Mouse (Mus musculus): Measurements from ENCODE around the gene Cdh23. TPM values are rescaled to one million over a fixed set of nuclear protein-coding genes. Genes with fewer than 3 reads are reported as not detected.

Cdh23 gene
- total RNA-seq, 1 experiment, result 2.3 TPM

GRCm38 (mm10) chr10:60467752-60468151 lies 228.5 kb downstream of the Cdh23 start:
- DNase-seq (ENCODE audit: low read depth, low spot score), result no peak
- H3K4me1 ChIP-seq (ENCODE audit: control insufficient read depth in 2 of 2, insufficient read depth in 2 of 2, low read length in 2 of 2, poor library complexity in 1 of 2), result no peaks in the 10 kb centered on the region
- no peak overlapping the region for H3K4me3 ChIP-seq (ENCODE audit: insufficient read depth in 1 of 2, low read depth in 1 of 2, low read length in 2 of 2, poor library complexity in 1 of 2, severe bottlenecking in 1 of 2)
- H3K9ac ChIP-seq (ENCODE audit: insufficient read depth, low read depth, low read length, poor library complexity, severe bottlenecking), result no peak overlapping the region
- H3K36me3 ChIP-seq (ENCODE audit: control insufficient read depth, insufficient read depth, low read length, poor library complexity, severe bottlenecking), result no peaks in the 10 kb centered on the region
- TF ChIP-seq ZC3H11A (IDR thresholded peaks at IDR 0.05; ENCODE audit: borderline replicate concordance, low read depth, low read length) (no peak), HCFC1 (IDR thresholded peaks at IDR 0.05; ENCODE audit: borderline replicate concordance, insufficient read depth, low read length) (no peak), CHD2 (IDR thresholded peaks at IDR 0.05; ENCODE audit: low read depth, low read length) (no peak), MAFK (IDR thresholded peaks at IDR 0.05; ENCODE audit: insufficient read depth, low read depth, low read length) (no peak), ZNF384 (IDR thresholded peaks at IDR 0.05; ENCODE audit: low read depth, low read length) (no peak)
- no peaks in the 10 kb centered on the region for H3K9me3 ChIP-seq (ENCODE audit: control insufficient read depth, insufficient read depth, low read depth, low read length)
- in situ Hi-C loops (cut with MboI; ENCODE audit: low sequenced_read_pairs in 2 of 2, unreplicated experiment in 2 of 2), result no loop called here
- H3K27ac ChIP-seq (ENCODE audit: insufficient read depth, low read depth, low read length, poor library complexity, severe bottlenecking), result no peak overlapping the region

- no peak for DNase-seq (ENCODE audit: low read depth, low spot score)
- no peaks in the 10 kb centered on the region for H3K4me1 ChIP-seq (ENCODE audit: control insufficient read depth in 2 of 2, insufficient read depth in 2 of 2, low read length in 2 of 2, poor library complexity in 1 of 2)
- H3K9me3 ChIP-seq (ENCODE audit: control insufficient read depth, insufficient read depth, low read depth, low read length), result no peaks in the 10 kb centered on the region
- in situ Hi-C loops (cut with MboI; ENCODE audit: low sequenced_read_pairs in 2 of 2, unreplicated experiment in 2 of 2), result no loop called here
- TF ChIP-seq MAFK (IDR thresholded peaks at IDR 0.05; ENCODE audit: insufficient read depth, low read depth, low read length) (no peak), CHD2 (IDR thresholded peaks at IDR 0.05; ENCODE audit: low read depth, low read length) (no peak), ZC3H11A (IDR thresholded peaks at IDR 0.05; ENCODE audit: borderline replicate concordance, low read depth, low read length) (no peak), HCFC1 (IDR thresholded peaks at IDR 0.05; ENCODE audit: borderline replicate concordance, insufficient read depth, low read length) (no peak), ZNF384 (IDR thresholded peaks at IDR 0.05; ENCODE audit: low read depth, low read length) (no peak)
- H3K27ac ChIP-seq (ENCODE audit: insufficient read depth, low read depth, low read length, poor library complexity, severe bottlenecking), result no peak overlapping the region
- no peak overlapping the region for H3K9ac ChIP-seq (ENCODE audit: insufficient read depth, low read depth, low read length, poor library complexity, severe bottlenecking)
- no peaks in the 10 kb centered on the region for H3K36me3 ChIP-seq (ENCODE audit: control insufficient read depth, insufficient read depth, low read length, poor library complexity, severe bottlenecking)
- no peak overlapping the region for H3K4me3 ChIP-seq (ENCODE audit: insufficient read depth in 1 of 2, low read depth in 1 of 2, low read length in 2 of 2, poor library complexity in 1 of 2, severe bottlenecking in 1 of 2)
Measured at GRCm38 (mm10) chr10:60463953-60464647, 232.2 kb downstream of the Cdh23 start.

GRCm38 (mm10) chr10:60456662-60457397 lies 239.5 kb downstream of the Cdh23 start:
- no peak for DNase-seq (ENCODE audit: low read depth, low spot score)
- Histone ChIP-seq H3K9ac (ENCODE audit: insufficient read depth, low read depth, low read length, poor library complexity, severe bottlenecking) (no peak overlapping the region), H3K36me3 (ENCODE audit: control insufficient read depth, insufficient read depth, low read length, poor library complexity, severe bottlenecking) (no peaks in the 10 kb centered on the region), H3K27ac (ENCODE audit: insufficient read depth, low read depth, low read length, poor library complexity, severe bottlenecking) (no peak overlapping the region), H3K4me1 (ENCODE audit: control insufficient read depth in 2 of 2, insufficient read depth in 2 of 2, low read length in 2 of 2, poor library complexity in 1 of 2) (peaks cover 2 to 17% of the 10 kb centered on the region in 2 experiments; a peak in 3 of 4 replicates), H3K4me3 (ENCODE audit: insufficient read depth in 1 of 2, low read depth in 1 of 2, low read length in 2 of 2, poor library complexity in 1 of 2, severe bottlenecking in 1 of 2) (no peak overlapping the region), H3K9me3 (ENCODE audit: control insufficient read depth, insufficient read depth, low read depth, low read length) (no peaks in the 10 kb centered on the region)
- in situ Hi-C loops (cut with MboI; ENCODE audit: low sequenced_read_pairs in 2 of 2, unreplicated experiment in 2 of 2), result no loop called here
- TF ChIP-seq HCFC1 (IDR thresholded peaks at IDR 0.05; ENCODE audit: borderline replicate concordance, insufficient read depth, low read length) (no peak), ZNF384 (IDR thresholded peaks at IDR 0.05; ENCODE audit: low read depth, low read length) (no peak), ZC3H11A (IDR thresholded peaks at IDR 0.05; ENCODE audit: borderline replicate concordance, low read depth, low read length) (no peak), CHD2 (IDR thresholded peaks at IDR 0.05; ENCODE audit: low read depth, low read length) (no peak), MAFK (IDR thresholded peaks at IDR 0.05; ENCODE audit: insufficient read depth, low read depth, low read length) (no peak)

- in situ Hi-C loops (cut with MboI; ENCODE audit: low sequenced_read_pairs in 2 of 2, unreplicated experiment in 2 of 2), result no loop called here
- DNase-seq (ENCODE audit: low read depth, low spot score), result no peak
- TF ChIP-seq HCFC1 (IDR thresholded peaks at IDR 0.05; ENCODE audit: borderline replicate concordance, insufficient read depth, low read length) (no peak), MAFK (IDR thresholded peaks at IDR 0.05; ENCODE audit: insufficient read depth, low read depth, low read length) (no peak), CHD2 (IDR thresholded peaks at IDR 0.05; ENCODE audit: low read depth, low read length) (no peak), ZC3H11A (IDR thresholded peaks at IDR 0.05; ENCODE audit: borderline replicate concordance, low read depth, low read length) (no peak), ZNF384 (IDR thresholded peaks at IDR 0.05; ENCODE audit: low read depth, low read length) (no peak)
Measured at GRCm38 (mm10) chr10:60455193-60455592, 241.1 kb downstream of the Cdh23 start.

More at GRCm38 (mm10) chr10:60455193-60455592, 241.1 kb downstream of the Cdh23 start:
- Histone ChIP-seq H3K36me3 (ENCODE audit: control insufficient read depth, insufficient read depth, low read length, poor library complexity, severe bottlenecking) (no peaks in the 10 kb centered on the region), H3K9me3 (ENCODE audit: control insufficient read depth, insufficient read depth, low read depth, low read length) (no peaks in the 10 kb centered on the region), H3K4me3 (ENCODE audit: insufficient read depth in 1 of 2, low read depth in 1 of 2, low read length in 2 of 2, poor library complexity in 1 of 2, severe bottlenecking in 1 of 2) (0 out of 4 replicates have a peak overlapping the region, but pooled peaks of 1 of the 2 experiments have one; percentile 7), H3K4me1 (ENCODE audit: control insufficient read depth in 2 of 2, insufficient read depth in 2 of 2, low read length in 2 of 2, poor library complexity in 1 of 2) (peaks cover 2 to 17% of the 10 kb centered on the region in 2 experiments; a peak in 3 of 4 replicates), H3K9ac (ENCODE audit: insufficient read depth, low read depth, low read length, poor library complexity, severe bottlenecking) (no peak overlapping the region), H3K27ac (ENCODE audit: insufficient read depth, low read depth, low read length, poor library complexity, severe bottlenecking) (no peak overlapping the region)
